In the genomic region with DNA sequence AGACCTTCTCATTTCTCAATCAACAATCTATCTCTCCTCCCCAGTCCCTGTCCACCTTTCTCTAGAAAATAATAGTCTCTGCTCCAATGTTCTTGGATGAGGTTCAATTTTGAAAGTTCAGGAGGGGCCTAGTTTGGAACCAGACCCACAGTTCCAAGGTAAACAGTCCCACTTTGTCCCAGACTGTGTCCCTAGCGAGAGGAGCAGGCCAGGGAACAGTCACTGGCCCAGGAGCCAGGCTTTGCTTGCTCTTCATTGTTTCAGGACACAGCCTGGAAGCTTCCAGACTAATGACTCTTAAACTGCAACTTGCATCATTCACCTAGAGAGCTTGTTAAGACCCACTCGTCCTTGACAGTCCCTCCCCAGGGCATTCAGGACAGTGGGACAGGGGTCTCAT, we compare ENCODE assay signal across 11 mouse cellular contexts. TPM values are rescaled to one million over a fixed set of nuclear protein-coding genes. Genes with fewer than 3 reads are reported as not detected.
"Had no signal": no experiment of that assay in that cellular context is flagged by ENCODE, and none has a peak within 500 bp of the region (broad histone marks: within the 10 kb centered on the region; RNA-seq: fewer than 3 reads in every experiment).

No protein-coding gene starts in this region.

- DNase-seq: lung, adult 2 months; lung, postnatal 14 days; lung, postnatal 36 days; right cerebral cortex, postnatal 14 days; thymus, adult 2 months; thymus, postnatal 25 days; thymus, postnatal 4 days had no signal

RNA-seq across cellular contexts. Expression of gene Pah, which starts 44.1 kb away (rescaled TPM):
- total RNA-seq: megakaryocyte progenitor cell, adult 5-6 weeks; midbrain, postnatal 0 days; monocyte, adult 5-6 weeks; neutrophil, adult 5-6 weeks had no signal
